Mouse (Mus musculus): Measurements from ENCODE around the gene Gskip. TPM values are rescaled to one million over a fixed set of nuclear protein-coding genes. Genes with fewer than 3 reads are reported as not detected.

The Gskip gene
- 35.9 and 36.5 TPM in 2 replicates for polyA plus RNA-seq (2016; fragmentation: Nextera tagmentation; extraction: Ambion mirVana)

GRCm38 (mm10) chr12:105683933-105684901 is at the start of gene Gskip:
Gskip (plus strand) TSS chr12:105684829.
- peak; percentile 57 for ATAC-seq (ENCODE audit: insufficient number of reproducible peaks, insufficient read depth, low FRiP score, low TSS enrichment)
- Histone ChIP-seq H3K4me2 (replicated peaks) (peak within 1 kb of the TSS; percentile 88), H3K9me3 (no peaks in the 10 kb centered on the region), H3K9ac (peak within 1 kb of the TSS; percentile 89), H3K27ac (peak within 1 kb of the TSS; percentile 89), H3K27me3 (no peaks in the 10 kb centered on the region), H3K4me1 (peaks cover 24% of the 10 kb centered on the region), H3K36me3 (peaks cover 2% of the 10 kb centered on the region), H3K4me3 (peak within 1 kb of the TSS; percentile 95)
- 1% methylated on average over 41 of the region's 41 CpGs for WGBS

GRCm38 (mm10) chr12:105636551-105636950 is 48.1 kb upstream of the Gskip start:
- no peak for ATAC-seq (ENCODE audit: insufficient number of reproducible peaks, insufficient read depth, low FRiP score, low TSS enrichment)
- no peaks in the 10 kb centered on the region for H3K4me1 ChIP-seq

GRCm38 (mm10) chr12:105637554-105637953 is 47.1 kb upstream of the Gskip start:
- Histone ChIP-seq H3K36me3 (peaks cover 88% of the 10 kb centered on the region), H3K27ac (no peak overlapping the region), H3K4me1 (no peaks in the 10 kb centered on the region), H3K9ac (no peak overlapping the region), H3K9me3 (no peaks in the 10 kb centered on the region), H3K27me3 (no peaks in the 10 kb centered on the region), H3K4me3 (no peak overlapping the region), H3K4me2 (replicated peaks) (no peak overlapping the region)
- WGBS = 82% methylated on average over 4 of the region's 4 CpGs
- ATAC-seq (ENCODE audit: insufficient number of reproducible peaks, insufficient read depth, low FRiP score, low TSS enrichment) = no peak

More at GRCm38 (mm10) chr12:105636551-105636950, 48.1 kb upstream of the Gskip start:
- no peak overlapping the region for H3K4me3 ChIP-seq
- H3K4me2 ChIP-seq (replicated peaks) = no peak overlapping the region
- H3K27me3 ChIP-seq = no peaks in the 10 kb centered on the region
- H3K36me3 ChIP-seq = peaks cover 84% of the 10 kb centered on the region
- no peaks in the 10 kb centered on the region for H3K9me3 ChIP-seq
- no peak overlapping the region for H3K9ac ChIP-seq
- WGBS = 89% methylated on average over 9 of the region's 9 CpGs
- no peak overlapping the region for H3K27ac ChIP-seq

- Histone ChIP-seq H3K4me2 (replicated peaks) (no peak overlapping the region), H3K4me1 (no peaks in the 10 kb centered on the region), H3K27me3 (no peaks in the 10 kb centered on the region), H3K27ac (no peak overlapping the region), H3K36me3 (peaks cover 92% of the 10 kb centered on the region), H3K4me3 (no peak overlapping the region), H3K9me3 (no peaks in the 10 kb centered on the region), H3K9ac (no peak overlapping the region)
- ATAC-seq (ENCODE audit: insufficient number of reproducible peaks, insufficient read depth, low FRiP score, low TSS enrichment) = no peak
- 93% methylated on average over 11 of the region's 11 CpGs for WGBS
Measured at GRCm38 (mm10) chr12:105642770-105643321, 41.8 kb upstream of the Gskip start.

GRCm38 (mm10) chr12:105655850-105656249 is 28.8 kb upstream of the Gskip start:
- Histone ChIP-seq H3K27me3 (no peaks in the 10 kb centered on the region), H3K4me1 (no peaks in the 10 kb centered on the region), H3K27ac (no peak overlapping the region), H3K36me3 (peaks cover 90% of the 10 kb centered on the region), H3K9ac (no peak overlapping the region), H3K4me3 (no peak overlapping the region), H3K4me2 (replicated peaks) (no peak overlapping the region), H3K9me3 (no peaks in the 10 kb centered on the region)
- 87% methylated on average over 7 of the region's 7 CpGs for WGBS
- no peak for ATAC-seq (ENCODE audit: insufficient number of reproducible peaks, insufficient read depth, low FRiP score, low TSS enrichment)

GRCm38 (mm10) chr12:105676274-105676673 is 8.4 kb upstream of the Gskip start:
- no peaks in the 10 kb centered on the region for H3K27me3 ChIP-seq
- H3K36me3 ChIP-seq = peaks cover 19% of the 10 kb centered on the region
- H3K27ac ChIP-seq = no peak overlapping the region
- H3K9me3 ChIP-seq = no peaks in the 10 kb centered on the region
- no peak for ATAC-seq (ENCODE audit: insufficient number of reproducible peaks, insufficient read depth, low FRiP score, low TSS enrichment)
- 92% methylated on average over 8 of the region's 8 CpGs for WGBS
- no peaks in the 10 kb centered on the region for H3K4me1 ChIP-seq
- no peak overlapping the region for H3K4me2 ChIP-seq (replicated peaks)
- no peak overlapping the region for H3K9ac ChIP-seq
- no peak overlapping the region for H3K4me3 ChIP-seq

GRCm38 (mm10) chr12:105678211-105678610 is 6.4 kb upstream of the Gskip start:
- Histone ChIP-seq H3K4me1 (peaks cover 9% of the 10 kb centered on the region), H3K36me3 (peaks cover 16% of the 10 kb centered on the region), H3K27me3 (no peaks in the 10 kb centered on the region), H3K4me2 (replicated peaks) (no peak overlapping the region), H3K27ac (no peak overlapping the region), H3K9ac (no peak overlapping the region), H3K4me3 (no peak overlapping the region), H3K9me3 (no peaks in the 10 kb centered on the region)
- ATAC-seq (ENCODE audit: insufficient number of reproducible peaks, insufficient read depth, low FRiP score, low TSS enrichment) = no peak
- WGBS = 83% methylated on average over 7 of the region's 7 CpGs

GRCm38 (mm10) chr12:105678762-105679161 is 5.9 kb upstream of the Gskip start:
- no peak for ATAC-seq (ENCODE audit: insufficient number of reproducible peaks, insufficient read depth, low FRiP score, low TSS enrichment)
- no peak overlapping the region for H3K27ac ChIP-seq

GRCm38 (mm10) chr12:105685001-105685691 is 517 bp downstream of the Gskip start, which contains the start of gene Atg2b:
Atg2b (minus strand) TSS chr12:105685211.
- peaks cover 24% of the 10 kb centered on the region for H3K4me1 ChIP-seq
- H3K9me3 ChIP-seq = no peaks in the 10 kb centered on the region
- WGBS = under 1% methylated on average over 68 of the region's 73 CpGs
- peak within 1 kb of the TSS; percentile 89 for H3K27ac ChIP-seq
- peak within 1 kb of the TSS; percentile 88 for H3K4me2 ChIP-seq (replicated peaks)
- peak within 1 kb of the TSS; percentile 89 for H3K9ac ChIP-seq
- no peaks in the 10 kb centered on the region for H3K27me3 ChIP-seq
- H3K4me3 ChIP-seq = peak within 1 kb of the TSS; percentile 95
- H3K36me3 ChIP-seq = peaks cover 11% of the 10 kb centered on the region
- ATAC-seq (ENCODE audit: insufficient number of reproducible peaks, insufficient read depth, low FRiP score, low TSS enrichment) = peak; percentile 86

More at GRCm38 (mm10) chr12:105678762-105679161, 5.9 kb upstream of the Gskip start:
- 87% methylated on average over 3 of the region's 3 CpGs for WGBS
- no peak overlapping the region for H3K4me3 ChIP-seq
- H3K4me2 ChIP-seq (replicated peaks) = no peak overlapping the region
- no peaks in the 10 kb centered on the region for H3K27me3 ChIP-seq
- H3K4me1 ChIP-seq = peaks cover 14% of the 10 kb centered on the region
- H3K9me3 ChIP-seq = no peaks in the 10 kb centered on the region
- H3K9ac ChIP-seq = no peak overlapping the region
- H3K36me3 ChIP-seq = peaks cover 10% of the 10 kb centered on the region; the same call in 1 of the 2 replicates

- no peaks in the 10 kb centered on the region for H3K27me3 ChIP-seq
- ATAC-seq (ENCODE audit: insufficient number of reproducible peaks, insufficient read depth, low FRiP score, low TSS enrichment) = no peak
- peaks cover 23% of the 10 kb centered on the region for H3K36me3 ChIP-seq
- H3K4me1 ChIP-seq = peaks cover 24% of the 10 kb centered on the region
- H3K4me3 ChIP-seq = no peak overlapping the region
- H3K4me2 ChIP-seq (replicated peaks) = peak overlapping the region; percentile 88; the same call in 1 of the 2 replicates
- H3K9me3 ChIP-seq = no peaks in the 10 kb centered on the region
- no peak overlapping the region for H3K27ac ChIP-seq
- 87% methylated on average over 3 of the region's 3 CpGs for WGBS
- H3K9ac ChIP-seq = no peak overlapping the region
Measured at GRCm38 (mm10) chr12:105686791-105687190, 2.2 kb downstream of the Gskip start.

GRCm38 (mm10) chr12:105687416-105687815 is 2.8 kb downstream of the Gskip start:
- H3K4me3 ChIP-seq = no peak overlapping the region
- 86% methylated on average over 4 of the region's 4 CpGs for WGBS
- H3K9me3 ChIP-seq = no peaks in the 10 kb centered on the region
- peaks cover 21% of the 10 kb centered on the region for H3K4me1 ChIP-seq
- H3K9ac ChIP-seq = no peak overlapping the region
- ATAC-seq (ENCODE audit: insufficient number of reproducible peaks, insufficient read depth, low FRiP score, low TSS enrichment) = no peak
- no peak overlapping the region for H3K27ac ChIP-seq
- no peaks in the 10 kb centered on the region for H3K27me3 ChIP-seq
- no peak overlapping the region for H3K4me2 ChIP-seq (replicated peaks)
- H3K36me3 ChIP-seq = peaks cover 28% of the 10 kb centered on the region
